Mouse (Mus musculus): ENCODE measurements at regions not wholly inside any gene's neighbourhood (a gene's known extent, or its start where the extent isn't known, plus 50 kb on each side); places are given as distances from the start of the nearest gene placed in this dataset.

GRCm38 (mm10) chr7:136306137-136306536 is 588.3 kb upstream of the Mgmt start:
- no peak for DNase-seq
- intact Hi-C loops (cut with DNase I) = loop anchor here (10.0 kb wide), 1 partner anchor 241 kb away; no protein-coding TSS in a partner anchor

GRCm38 (mm10) chr7:136308765-136309164 is 585.6 kb upstream of the Mgmt start:
- DNase-seq = no peak
- intact Hi-C loops (cut with DNase I) = loop anchor here (10.0 kb wide), 1 partner anchor 244 kb away; no protein-coding TSS in a partner anchor

- intact Hi-C loops (cut with DNase I) = no loop called here
- DNase-seq = peak; percentile 41 to 60
Observed at GRCm38 (mm10) chr7:136327281-136327680, 567.1 kb upstream of the Mgmt start.

GRCm38 (mm10) chr7:136330431-136330830 is 564.0 kb upstream of the Mgmt start:
- no peak for DNase-seq
- intact Hi-C loops (cut with DNase I) = no loop called here

DNA sequence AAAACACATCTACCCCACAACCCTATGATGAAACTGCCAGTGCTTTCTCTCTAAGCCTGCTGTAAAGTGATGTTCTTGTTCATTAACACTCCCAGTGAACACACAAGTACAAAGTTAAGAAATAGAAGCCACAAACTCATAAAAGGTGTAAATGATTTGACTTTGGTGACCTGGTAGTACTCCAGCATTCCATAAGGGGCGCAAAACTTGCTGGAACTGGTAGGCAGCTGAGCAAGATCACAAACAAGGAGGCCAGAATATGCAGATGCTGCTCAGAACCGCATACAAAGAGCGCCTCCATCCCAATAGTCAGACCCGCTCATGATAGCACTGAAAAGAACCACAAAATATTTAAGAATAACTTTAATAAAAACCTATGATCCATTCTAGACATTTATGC is 561.6 kb upstream of the Mgmt start:
- intact Hi-C loops (cut with DNase I) = no loop called here
- no peak for DNase-seq

- no peak for DNase-seq
- intact Hi-C loops (cut with DNase I) = no loop called here
Observed at GRCm38 (mm10) chr7:136341599-136342210, 552.7 kb upstream of the Mgmt start.

- intact Hi-C loops (cut with DNase I) = no loop called here
- no peak for DNase-seq
Observed at GRCm38 (mm10) chr7:136342211-136342799, 552.1 kb upstream of the Mgmt start.

DNA sequence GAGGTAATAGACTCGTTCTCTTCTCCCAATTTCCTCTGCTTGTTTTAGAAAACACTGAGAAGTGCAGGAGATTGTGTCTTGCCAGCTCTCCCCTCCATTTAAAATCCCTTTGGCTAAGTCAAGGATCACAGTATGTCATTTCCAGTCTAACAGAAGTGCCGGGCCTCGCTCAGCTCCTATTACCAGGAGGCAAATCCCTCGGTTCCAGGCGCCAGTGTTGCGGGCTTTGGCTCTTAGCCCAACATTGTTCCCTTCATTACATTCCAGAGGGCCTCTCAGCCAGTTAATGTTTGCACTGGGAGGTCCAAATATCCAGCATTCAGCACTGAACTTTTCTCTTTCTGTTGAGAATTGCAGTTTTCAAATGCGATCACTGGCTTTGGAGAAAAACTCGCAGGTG is 551.6 kb upstream of the Mgmt start:
- peak; percentile 13 to 57 for DNase-seq
- intact Hi-C loops (cut with DNase I) = no loop called here

- intact Hi-C loops (cut with DNase I) = no loop called here
- DNase-seq = no peak
Observed at GRCm38 (mm10) chr7:136343494-136343893, 550.9 kb upstream of the Mgmt start.

- intact Hi-C loops (cut with DNase I) = no loop called here
- DNase-seq = no peak
Observed at GRCm38 (mm10) chr7:136345051-136345450, 549.4 kb upstream of the Mgmt start.

DNA sequence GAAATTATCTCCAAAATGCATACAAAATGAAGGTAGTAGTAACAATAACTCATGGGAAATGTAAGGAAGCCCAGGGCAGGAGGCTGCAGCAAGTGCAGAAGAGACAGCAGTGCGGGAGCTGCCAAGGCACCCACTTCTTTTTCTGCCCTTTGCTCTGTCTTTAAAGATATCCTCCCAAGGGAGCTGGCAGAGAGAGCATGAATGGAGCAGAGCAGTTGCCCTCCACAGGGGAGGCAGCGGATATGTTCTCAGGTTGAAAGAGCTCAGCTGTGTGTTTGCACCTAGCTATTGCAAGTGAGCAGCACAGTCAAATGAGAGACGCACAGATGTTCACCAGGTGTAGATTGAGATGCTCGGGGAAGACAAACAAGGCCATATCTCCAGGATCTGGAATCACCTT is 547.9 kb upstream of the Mgmt start:
- intact Hi-C loops (cut with DNase I) = no loop called here
- DNase-seq = no peak

DNA sequence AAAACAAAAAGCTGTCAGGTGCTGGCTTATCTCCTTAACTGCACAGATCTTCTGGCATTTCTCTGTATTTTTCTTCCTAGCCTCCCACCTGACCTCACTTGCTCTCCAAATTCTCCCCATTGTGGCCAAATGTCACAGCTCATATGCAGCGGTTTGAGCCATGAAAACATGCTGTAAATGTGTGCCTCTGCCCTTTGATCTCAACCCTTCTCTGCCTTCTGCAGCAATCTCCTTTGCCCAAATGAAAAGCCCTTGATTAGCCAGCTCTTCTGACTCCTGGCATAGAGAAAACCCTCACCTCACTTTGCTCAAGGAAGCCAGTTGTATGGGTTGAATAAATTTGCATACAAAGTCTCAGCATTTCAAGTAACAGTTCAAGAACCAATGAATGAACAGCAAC is 546.1 kb upstream of the Mgmt start:
- no peak for DNase-seq
- intact Hi-C loops (cut with DNase I) = no loop called here

DNA sequence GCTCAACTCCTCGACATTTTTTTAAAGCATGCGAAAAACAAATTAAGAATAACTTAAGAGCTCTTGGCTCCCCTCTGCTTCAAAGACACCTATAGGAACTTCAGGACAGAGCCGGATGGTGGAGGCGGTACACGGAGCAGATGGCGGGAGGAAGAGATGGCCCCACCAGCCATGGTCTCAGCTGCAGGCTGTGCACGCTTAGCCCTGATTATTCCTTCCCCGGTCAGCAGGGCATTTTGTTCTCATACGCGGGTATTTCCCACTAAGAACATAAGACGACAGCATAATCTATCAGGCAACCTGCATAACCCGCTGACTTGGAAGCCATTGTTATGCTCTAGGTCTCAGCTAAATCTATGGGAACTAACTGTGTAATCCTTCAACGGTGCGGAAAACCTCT is 544.8 kb upstream of the Mgmt start:
- intact Hi-C loops (cut with DNase I) = no loop called here
- DNase-seq = no peak

- intact Hi-C loops (cut with DNase I) = no loop called here
- no peak for DNase-seq
Observed at GRCm38 (mm10) chr7:136357011-136357410, 537.4 kb upstream of the Mgmt start.

DNA sequence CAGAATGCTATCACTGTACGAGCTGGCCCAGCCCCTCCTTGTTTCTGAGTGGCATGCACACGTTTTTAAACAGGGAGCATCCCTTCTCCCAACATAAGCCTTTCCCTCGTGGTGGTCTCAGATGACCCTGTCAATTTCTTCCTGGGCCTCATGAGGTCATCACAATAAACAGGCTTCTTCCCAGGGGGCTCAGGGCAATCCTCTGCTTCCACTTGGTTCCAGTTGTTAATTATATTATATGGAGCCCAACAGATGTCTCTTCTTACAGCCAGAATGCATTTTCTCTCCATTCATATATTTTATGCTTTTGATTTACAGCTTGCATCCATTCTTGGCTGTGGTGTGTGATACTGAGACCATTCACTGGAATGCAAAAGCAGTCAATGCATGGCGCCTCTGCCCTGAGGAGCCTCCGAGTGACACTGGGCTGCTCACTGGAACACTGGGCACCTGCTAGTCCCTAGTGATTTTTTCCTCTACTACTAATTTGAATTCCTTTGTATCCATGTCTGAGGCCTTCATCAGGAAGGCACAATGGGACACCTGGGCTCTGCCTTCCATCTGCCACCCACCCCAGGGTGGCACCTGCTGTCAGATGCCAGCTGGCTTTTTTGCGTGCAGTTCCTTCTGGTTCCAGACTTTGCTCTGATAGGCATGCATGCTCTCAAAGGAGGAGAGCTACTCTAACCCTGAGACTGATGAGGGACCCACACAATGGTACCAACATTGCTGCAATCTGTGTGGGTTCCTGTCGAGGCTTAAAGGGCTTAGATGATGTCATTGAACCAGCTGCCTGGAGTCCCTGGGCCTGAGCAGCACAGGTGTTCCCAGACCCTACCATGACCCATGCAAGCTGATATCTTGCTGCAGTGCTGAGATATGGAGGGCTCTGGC is 528.8 kb upstream of the Mgmt start:
- intact Hi-C loops (cut with DNase I) = no loop called here
- no peak for DNase-seq

GRCm38 (mm10) chr7:136377259-136377658 is 517.2 kb upstream of the Mgmt start:
- intact Hi-C loops (cut with DNase I) = no loop called here
- no peak for DNase-seq

GRCm38 (mm10) chr7:136377742-136378141 is 516.7 kb upstream of the Mgmt start:
- intact Hi-C loops (cut with DNase I) = no loop called here
- DNase-seq = peak; percentile 62 to 77

DNA sequence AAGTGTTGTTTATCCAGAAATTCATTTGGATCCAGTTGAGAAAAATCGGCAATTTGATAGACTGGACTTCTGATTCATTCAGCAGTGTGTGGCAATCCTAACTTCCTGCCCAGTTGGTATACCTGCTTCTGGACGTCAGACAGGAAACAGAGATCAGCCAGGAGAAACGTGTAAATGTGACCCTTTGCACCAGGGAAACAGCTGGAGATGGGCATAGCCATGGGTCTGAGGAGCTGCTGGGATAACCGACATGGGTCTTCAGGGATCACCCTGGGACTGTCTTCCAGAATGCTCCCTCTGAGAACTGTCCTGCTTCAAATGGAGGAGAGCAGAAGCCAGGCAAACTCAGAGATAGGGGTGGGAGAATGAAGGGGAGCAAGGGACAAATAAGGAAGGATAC is 516.1 kb upstream of the Mgmt start:
- intact Hi-C loops (cut with DNase I) = no loop called here
- no peak for DNase-seq

GRCm38 (mm10) chr7:136379319-136379718 is 515.1 kb upstream of the Mgmt start:
- DNase-seq = peak in 1 of 2 experiments; percentile 28
- intact Hi-C loops (cut with DNase I) = no loop called here

DNA sequence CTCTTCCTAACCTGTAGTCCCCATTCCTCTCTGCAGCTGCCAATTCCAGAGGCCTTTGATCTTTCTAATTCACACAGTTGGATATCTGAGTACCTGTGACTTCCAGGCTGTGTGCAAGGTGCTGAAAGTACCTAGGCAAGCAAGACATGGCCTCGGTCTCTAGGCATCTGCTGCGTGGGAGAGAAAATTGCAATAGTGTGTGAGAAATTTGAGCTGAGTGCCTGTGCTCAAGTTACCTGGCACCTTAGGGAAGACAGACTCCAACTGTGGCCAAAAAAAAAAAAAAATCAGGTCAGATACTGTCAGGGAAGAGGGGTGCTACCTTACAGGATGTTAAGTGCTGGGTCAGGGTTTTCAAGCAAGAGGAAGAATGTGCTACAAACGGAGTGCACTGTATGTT is 514.7 kb upstream of the Mgmt start:
- intact Hi-C loops (cut with DNase I) = no loop called here
- DNase-seq = no peak

- DNase-seq = no peak
- intact Hi-C loops (cut with DNase I) = no loop called here
Observed at GRCm38 (mm10) chr7:136383296-136383695, 511.1 kb upstream of the Mgmt start.

DNA sequence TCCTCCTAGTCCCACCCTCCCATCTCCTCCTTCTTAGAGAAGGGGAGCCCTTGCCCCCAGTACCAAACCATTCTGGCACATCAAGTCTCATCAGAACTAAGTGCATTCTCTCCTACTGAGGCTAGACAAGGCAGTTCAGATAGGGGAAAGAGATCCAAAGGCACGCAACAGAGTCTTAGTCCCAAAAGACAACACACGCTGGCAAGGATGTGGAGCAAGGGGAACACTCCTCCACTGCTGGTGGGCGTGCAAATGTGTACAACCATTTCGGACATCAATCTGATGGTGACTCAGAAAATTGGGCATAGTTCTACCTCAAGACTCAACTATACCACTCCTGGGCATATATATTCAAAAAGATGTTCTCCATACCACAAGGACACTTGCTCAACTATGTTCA is 506.7 kb upstream of the Mgmt start:
- intact Hi-C loops (cut with DNase I) = no loop called here
- DNase-seq = no peak

Data from heart, postnatal 14 days (tissue).